Mouse (Mus musculus) lung, postnatal 0 days (tissue): ENCODE results near the gene Ppp1r10. TPM values are rescaled to one million over a fixed set of nuclear protein-coding genes. Genes with fewer than 3 reads are reported as not detected.

Experiments used
- ATAC-seq: fragments of 200-750 bp; cut with Nextera tagmentation; 2 replicates; pipeline ENCODE4 v1.8.0; 2017; ENCODE audit warnings: moderate library complexity
- DNase-seq: peaks from one replicate; pipeline ENCODE4 v3.0.0-alpha.2; 2016; ENCODE audit warnings: low spot score
- H3K27ac ChIP-seq: fragments of 300-500 bp; sonication (generic); 2 replicates; pipeline ENCODE4 v1.5.1; 2014; ENCODE audit warnings: antibody characterized with exemption, mild to moderate bottlenecking, low read length, mixed read lengths
- H3K27me3 ChIP-seq: fragments of 300-500 bp; sonication (generic); replicated peaks from 2 replicates; pipeline ENCODE4 v1.6.1; 2014; ENCODE audit warnings: low read length, mixed read lengths; ENCODE audit not compliant: insufficient read depth
- H3K36me3 ChIP-seq: fragments of 300-500 bp; sonication (generic); 2 replicates; pipeline ENCODE4 v1.6.1; 2014; ENCODE audit warnings: low read length, mixed read lengths; ENCODE audit not compliant: insufficient read depth
- H3K4me1 ChIP-seq: fragments of 300-500 bp; sonication (generic); 2 replicates; pipeline ENCODE4 v1.6.1; 2014; ENCODE audit warnings: antibody characterized with exemption, low read depth, low read length, mixed read lengths; ENCODE audit not compliant: insufficient read depth
- H3K4me2 ChIP-seq: fragments of 300-500 bp; sonication (generic); replicated peaks from 2 replicates; pipeline ENCODE4 v1.6.1; 2014; ENCODE audit warnings: low read depth, mild to moderate bottlenecking, low read length, moderate library complexity, mixed read lengths
- H3K4me3 ChIP-seq: fragments of 300-500 bp; sonication (generic); 2 replicates; pipeline ENCODE4 v1.5.1; 2014; ENCODE audit warnings: low read depth, low read length
- H3K9ac ChIP-seq: fragments of 300-500 bp; sonication (generic); replicated peaks from 2 replicates; pipeline ENCODE4 v1.6.1; 2014; ENCODE audit warnings: low read depth, mild to moderate bottlenecking
- H3K9me3 ChIP-seq: fragments of 300-500 bp; sonication (generic); 2 replicates; pipeline ENCODE4 v1.6.1; 2016; ENCODE audit warnings: low read length, mixed read lengths
- CTCF ChIP-seq: IDR thresholded peaks from 2 replicates; pipeline ENCODE4 v1.5.1; 2016; ENCODE audit warnings: antibody characterized with exemption, mild to moderate bottlenecking
- EP300 ChIP-seq: IDR thresholded peaks from 2 replicates; pipeline ENCODE4 v1.6.1; 2016; ENCODE audit warnings: antibody characterized with exemption, mild to moderate bottlenecking, control low read depth
- WGBS: fragments of 180-500 bp; shearing (Covaris S2); extraction: QIAGEN DNeasy Blood & Tissue Kit; methylation state at CpG from one replicate; pipeline ENCODE4 v1.1.7; 2014; 5-methylcytosine and 5-hydroxymethylcytosine counted together
- polyA plus RNA-seq: library from polyadenylated mRNA; unstranded; fragments of >200 nt; fragmentation: Nextera tagmentation; extraction: Ambion mirVana; gene quantifications from 2 replicates; pipeline ENCODE4 v1.2.1, GENCODE M21; 2015

The Ppp1r10 gene
- polyA plus RNA-seq, 1 experiment from 2014 or later: 23.5 TPM

- ATAC-seq (no peak), DNase-seq (no peak)
- no peaks in the 10 kb centered on the region for H3K9me3 ChIP-seq
- WGBS: 69% methylated on average over 6 of the region's 6 CpGs
- no peak overlapping the region; the same call in 1 of the 2 replicates for H3K4me2 ChIP-seq
- H3K27ac ChIP-seq: no peak overlapping the region
- no peaks in the 10 kb centered on the region for H3K36me3 ChIP-seq
- H3K4me1 ChIP-seq: peaks cover 8% of the 10 kb centered on the region; the same call in 1 of the 2 replicates
- H3K4me3 ChIP-seq: no peak overlapping the region
- H3K27me3 ChIP-seq: no peaks in the 10 kb centered on the region
- no peak for TF ChIP-seq EP300
- peak; percentile 20; the same call in 1 of the 2 replicates for TF ChIP-seq CTCF
- H3K9ac ChIP-seq: no peak overlapping the region
Observed at GRCm38 (mm10) chr17:35914975-35915374, 1.3 kb upstream of the Ppp1r10 start.

DNA sequence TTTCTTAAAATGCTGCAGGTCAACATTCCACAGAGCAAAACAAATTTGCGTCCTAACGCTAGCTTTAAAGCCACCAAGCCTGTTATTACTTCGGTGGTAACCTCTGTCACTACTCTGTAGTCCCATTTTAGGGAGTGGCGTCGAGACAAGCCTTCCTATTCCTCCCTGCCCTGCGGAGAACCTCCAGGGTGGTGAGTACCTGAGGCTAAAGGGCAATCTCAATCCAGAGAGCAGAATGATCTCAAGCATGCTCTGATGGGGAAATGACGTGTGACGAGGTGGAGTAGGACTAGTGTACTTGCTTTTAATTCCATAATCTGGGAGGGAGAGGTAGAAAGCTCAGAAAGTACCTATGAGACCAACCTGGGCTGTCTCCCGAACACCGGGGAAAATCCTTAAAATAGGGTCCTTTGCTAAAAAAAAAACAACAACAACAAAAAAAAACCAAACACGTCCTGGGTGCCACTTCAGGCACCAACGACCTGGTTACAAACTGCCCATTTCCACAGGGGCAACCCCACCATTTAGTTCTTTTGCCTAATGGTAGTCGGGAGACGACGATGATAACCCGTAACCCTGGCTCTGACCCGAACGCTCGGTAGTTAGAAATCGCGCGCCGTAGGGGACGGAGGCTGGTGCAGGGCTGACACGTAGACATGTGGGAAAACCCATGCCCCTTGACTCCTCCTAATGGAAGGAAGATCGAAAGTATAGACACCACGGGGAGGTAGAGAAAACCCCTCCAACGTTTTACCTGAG is 517 bp upstream of the Ppp1r10 start:
- Histone ChIP-seq H3K4me2 (peak overlapping the region; percentile 62), H3K27me3 (no peaks in the 10 kb centered on the region), H3K4me1 (peaks cover 16% of the 10 kb centered on the region), H3K9me3 (no peaks in the 10 kb centered on the region), H3K27ac (peak overlapping the region; percentile 91), H3K9ac (peak overlapping the region; percentile 39), H3K36me3 (no peaks in the 10 kb centered on the region), H3K4me3 (peak overlapping the region; percentile 76)
- no peak for TF ChIP-seq CTCF
- no peak for TF ChIP-seq EP300
- ATAC-seq: no peak
- peak; percentile 75 for DNase-seq
- 3% methylated on average over 28 of the region's 28 CpGs for WGBS

DNA sequence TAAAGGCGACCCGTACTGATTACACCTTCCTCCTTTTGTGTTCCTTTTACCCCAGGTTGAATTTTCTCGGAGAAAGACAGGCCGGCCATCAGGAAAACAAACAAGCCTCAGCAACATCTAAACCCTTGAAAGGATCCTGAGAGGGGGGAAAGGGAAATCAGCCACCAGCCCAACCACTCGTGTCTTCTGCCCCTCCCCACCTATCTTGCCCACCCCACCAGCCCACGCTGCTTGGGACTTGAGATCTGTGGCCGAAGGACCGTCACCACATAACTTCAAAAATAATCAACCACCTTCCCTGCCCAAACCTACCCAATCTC is 869 bp downstream of the Ppp1r10 start:
- DNase-seq: peak; percentile 54
- Histone ChIP-seq H3K4me2 (peak overlapping the region; percentile 70), H3K36me3 (no peaks in the 10 kb centered on the region)

DNA sequence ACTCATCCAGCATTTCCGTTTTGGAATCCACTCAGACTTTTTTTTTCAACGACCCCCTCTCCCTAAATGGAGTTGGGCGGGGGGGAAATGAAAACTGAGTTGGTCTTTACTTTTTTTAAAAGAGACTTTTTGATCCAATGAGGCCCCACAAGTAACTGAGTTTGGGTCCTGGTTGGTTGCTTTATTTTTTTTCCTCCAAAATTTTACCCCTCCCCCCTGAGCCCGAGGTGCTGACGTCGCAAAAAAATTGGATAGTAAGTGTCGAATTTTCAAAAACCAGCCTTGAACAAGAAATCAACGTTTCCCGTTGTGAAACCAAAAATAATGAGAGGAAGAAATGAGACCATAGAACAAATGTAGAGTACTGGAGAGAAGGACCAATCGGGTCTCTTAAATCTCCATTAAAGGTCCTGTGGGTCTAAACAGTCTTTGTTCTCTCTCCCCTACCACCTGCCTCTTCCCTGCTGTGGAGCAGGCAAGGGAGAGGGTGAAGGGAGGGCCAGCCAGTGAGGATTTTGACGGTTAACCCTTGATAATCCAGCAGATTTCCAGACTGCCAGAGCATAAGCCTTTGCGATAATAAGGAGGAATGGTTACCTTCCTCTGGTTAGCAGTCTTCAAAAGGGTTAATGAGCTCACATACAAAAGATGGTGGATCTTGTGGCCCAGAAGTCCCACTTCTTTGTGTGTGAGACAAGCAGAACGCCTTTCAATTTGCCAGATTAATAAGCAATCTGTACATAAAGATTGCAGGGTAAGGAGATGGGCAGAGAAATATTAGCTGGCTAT is 1.4 kb downstream of the Ppp1r10 start:
- no peaks in the 10 kb centered on the region for H3K36me3 ChIP-seq
- TF ChIP-seq EP300: peak; percentile 58
- no peak for TF ChIP-seq CTCF
- peak overlapping the region; percentile 70 for H3K4me2 ChIP-seq
- no peaks in the 10 kb centered on the region for H3K9me3 ChIP-seq
- H3K27me3 ChIP-seq: no peaks in the 10 kb centered on the region
- no peak for ATAC-seq
- H3K9ac ChIP-seq: peak overlapping the region; percentile 99
- DNase-seq: peak; percentile 85
- H3K4me1 ChIP-seq: peaks cover 22% of the 10 kb centered on the region
- peak overlapping the region; percentile 76 for H3K4me3 ChIP-seq
- peak overlapping the region; percentile 99 for H3K27ac ChIP-seq
- WGBS: under 1% methylated on average over 13 of the region's 13 CpGs

More for the DNA sequence above, 869 bp downstream of the Ppp1r10 start:
- peak overlapping the region; percentile 99 for H3K27ac ChIP-seq
- peaks cover 22% of the 10 kb centered on the region for H3K4me1 ChIP-seq
- no peaks in the 10 kb centered on the region for H3K9me3 ChIP-seq
- peak overlapping the region; percentile 99 for H3K9ac ChIP-seq
- H3K4me3 ChIP-seq: peak overlapping the region; percentile 76
- H3K27me3 ChIP-seq: no peaks in the 10 kb centered on the region
- TF ChIP-seq CTCF (no peak), EP300 (no peak)
- 1% methylated on average over 8 of the region's 8 CpGs for WGBS
- ATAC-seq: no peak

DNA sequence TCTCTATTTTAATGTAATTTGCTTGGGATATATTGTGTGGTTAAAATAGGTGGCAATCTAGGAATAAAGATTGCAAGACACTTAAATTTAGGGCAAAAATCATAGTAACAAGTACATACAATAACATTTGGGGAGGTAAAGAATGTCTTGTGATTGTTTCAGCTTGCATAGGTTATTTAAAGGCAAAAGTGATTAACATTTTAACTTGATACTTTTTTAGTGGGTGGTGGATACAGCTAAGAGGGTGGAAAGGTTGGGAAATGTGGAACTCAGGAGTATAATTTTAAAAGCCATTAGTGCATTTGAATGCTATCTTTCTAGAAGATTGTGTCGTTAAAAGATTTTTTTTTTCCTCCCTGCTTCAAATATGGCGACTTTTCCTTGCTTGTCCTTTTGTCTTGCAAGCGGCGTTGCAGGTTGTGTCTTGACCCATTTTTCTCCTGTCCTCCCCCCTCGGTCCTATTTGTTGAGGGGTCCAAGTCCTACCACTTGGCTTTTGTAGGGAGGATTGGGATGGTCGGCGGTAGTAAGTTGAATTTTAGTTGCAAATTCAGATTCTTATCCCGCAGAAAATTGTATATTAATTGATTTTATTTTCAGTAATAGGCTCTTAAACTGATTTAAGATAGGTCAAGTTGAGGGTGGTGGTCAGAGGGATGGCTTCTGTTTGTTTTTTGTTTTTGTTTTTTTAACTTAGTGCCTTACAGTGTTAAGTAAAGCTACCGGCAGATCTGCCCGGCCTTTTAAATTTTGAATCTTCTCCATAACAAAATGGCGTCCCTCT is 2.2 kb downstream of the Ppp1r10 start:
- Histone ChIP-seq H3K9ac (peak overlapping the region; percentile 99), H3K36me3 (no peaks in the 10 kb centered on the region), H3K9me3 (no peaks in the 10 kb centered on the region), H3K4me2 (peak overlapping the region; percentile 70), H3K4me3 (peak overlapping the region; percentile 76), H3K4me1 (peaks cover 22% of the 10 kb centered on the region), H3K27ac (peak overlapping the region; percentile 99), H3K27me3 (no peaks in the 10 kb centered on the region)
- ATAC-seq: no peak
- TF ChIP-seq CTCF (no peak), EP300 (peak; percentile 46; the same call in 1 of the 2 replicates)
- DNase-seq: peak; percentile 87
- WGBS: under 1% methylated on average over 11 of the region's 11 CpGs
